Mouse (Mus musculus): ENCODE measurements around the gene Abca2. TPM values are rescaled to one million over a fixed set of nuclear protein-coding genes. Genes with fewer than 3 reads are reported as not detected.
A peak's percentile ranks its signal among the peaks of the same experiment; 100 is the strongest.

Gene Abca2
- polyA plus RNA-seq, 1 experiment = 0.11 TPM

DNA sequence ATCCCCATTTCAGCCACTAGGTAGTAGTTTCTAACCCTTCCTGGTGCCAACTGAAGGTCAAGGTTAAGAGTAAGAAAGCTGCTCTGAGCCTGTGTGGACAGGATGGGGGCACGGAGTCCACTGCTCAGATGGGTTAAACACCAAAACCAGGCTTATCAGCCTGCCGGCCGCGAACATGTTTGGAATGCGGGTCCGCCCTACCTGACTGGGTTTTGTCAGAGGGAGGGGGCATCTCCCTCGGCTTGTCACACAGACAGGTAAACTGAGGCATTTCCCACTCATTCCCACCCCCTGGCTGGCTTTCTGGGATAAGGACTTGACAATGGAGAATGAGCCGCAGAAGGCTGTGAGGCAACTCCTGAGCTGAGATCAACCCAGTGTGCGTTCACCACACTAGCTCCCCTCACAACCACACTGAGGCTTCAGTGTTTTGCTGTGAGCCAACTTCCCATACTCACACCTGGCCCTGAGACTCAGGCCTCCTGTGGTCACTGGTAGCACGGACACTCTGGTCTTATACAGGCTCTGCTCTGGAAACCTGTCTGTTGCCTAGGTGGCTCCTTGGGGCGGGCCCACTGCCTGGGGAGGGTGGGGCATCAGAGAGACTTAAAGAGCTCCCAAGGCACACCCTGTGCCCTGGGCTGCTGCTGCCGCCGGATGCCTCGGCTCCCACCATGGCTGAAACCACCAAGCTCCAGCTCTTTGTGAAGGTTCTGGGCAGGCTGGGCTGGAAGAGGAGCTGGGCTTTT is 27.9 kb downstream of the Abca2 start, which contains the start of gene Clic3:
Clic3 (plus strand) TSS at position 634 of the 749 bp plus-strand sequence.
- TF ChIP-seq TAL1 (IDR thresholded peaks at IDR 0.05; ENCODE audit: low read length) = no peak
- no peaks in the 10 kb centered on the region for H3K9me3 ChIP-seq (ENCODE audit: control insufficient read depth, low read length)
- H3K27me3 ChIP-seq (ENCODE audit: control insufficient read depth) = no peaks in the 10 kb centered on the region
- peaks cover 18% of the 10 kb centered on the region for H3K36me3 ChIP-seq (ENCODE audit: control insufficient read depth)
- no peak within 1 kb of the TSS for H3K4me3 ChIP-seq (replicated peaks)
- H3K4me1 ChIP-seq (ENCODE audit: control insufficient read depth) = peaks cover 44% of the 10 kb centered on the region

DNA sequence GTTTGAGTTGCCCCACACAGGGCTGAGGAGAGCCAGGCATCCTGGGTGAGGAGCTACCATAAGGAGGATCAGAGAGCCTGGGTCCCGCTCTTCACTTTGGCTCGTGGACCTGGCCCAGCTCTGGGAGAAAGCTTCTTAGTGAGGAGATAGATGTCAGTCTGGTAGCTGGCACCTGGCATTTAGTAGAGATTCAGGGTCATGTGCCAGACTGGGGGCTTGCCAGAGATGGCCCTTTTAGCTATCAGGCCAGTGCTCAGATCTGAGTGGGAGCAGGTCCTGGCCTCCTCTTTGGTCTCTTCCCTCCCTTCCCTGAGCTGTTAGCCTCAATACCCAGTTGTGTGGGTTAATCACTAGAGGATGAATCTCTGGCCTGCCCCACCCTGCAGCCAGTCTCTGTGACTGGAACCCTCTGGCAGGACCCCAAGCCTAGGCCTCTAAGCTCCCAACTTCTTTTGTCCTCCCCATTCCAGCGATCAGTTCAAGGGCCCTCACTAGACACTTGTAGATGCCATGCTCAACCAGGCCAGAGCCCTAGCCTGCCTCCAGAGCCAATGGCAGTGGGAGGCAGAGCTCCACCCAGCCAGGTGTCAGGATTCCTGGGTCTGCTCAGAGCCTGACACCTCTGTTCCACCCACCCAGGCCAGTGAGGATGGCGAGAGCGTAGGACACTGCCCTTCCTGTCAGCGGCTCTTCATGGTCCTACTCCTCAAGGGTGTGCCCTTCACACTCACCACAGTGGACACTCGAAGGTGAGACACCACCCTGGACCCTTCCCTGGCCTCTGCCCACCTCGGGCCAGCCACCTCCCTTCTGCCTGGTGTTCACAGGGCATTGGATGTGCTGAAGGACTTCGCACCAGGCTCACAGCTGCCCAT is 28.8 kb downstream of the Abca2 start:
- Histone ChIP-seq H3K4me3 (replicated peaks) (no peak overlapping the region), H3K36me3 (ENCODE audit: control insufficient read depth) (peaks cover 18% of the 10 kb centered on the region), H3K27me3 (ENCODE audit: control insufficient read depth) (no peaks in the 10 kb centered on the region), H3K9me3 (ENCODE audit: control insufficient read depth, low read length) (no peaks in the 10 kb centered on the region), H3K4me1 (ENCODE audit: control insufficient read depth) (peaks cover 46% of the 10 kb centered on the region)
- TF ChIP-seq TAL1 (IDR thresholded peaks at IDR 0.05; ENCODE audit: low read length) (no peak), GATA1 (IDR thresholded peaks at IDR 0.05; ENCODE audit: low read length) (no peak)

DNA sequence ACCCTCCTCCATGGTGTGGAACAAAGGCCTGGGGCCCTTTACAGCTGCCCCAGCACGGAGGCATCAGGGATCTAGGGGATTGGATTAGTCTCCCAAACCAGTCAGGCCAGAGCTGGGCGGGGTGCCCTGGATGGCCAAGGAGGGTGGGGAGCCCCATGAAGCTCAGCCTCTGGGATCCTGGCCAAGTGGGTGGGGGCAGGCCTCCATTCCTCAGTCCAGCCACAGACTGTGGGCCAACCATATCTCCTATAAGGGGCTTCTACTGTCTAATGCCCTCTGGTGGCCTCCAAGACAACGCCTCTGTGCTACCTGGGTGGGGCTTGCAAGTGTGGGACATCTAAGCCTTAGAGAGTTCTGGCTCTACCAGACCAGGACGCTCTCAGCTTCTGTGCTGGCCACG is 30.4 kb downstream of the Abca2 start:
- TF ChIP-seq TAL1 (IDR thresholded peaks at IDR 0.05; ENCODE audit: low read length) (no peak), GATA1 (IDR thresholded peaks at IDR 0.05; ENCODE audit: low read length) (no peak)
- Histone ChIP-seq H3K4me3 (replicated peaks) (no peak overlapping the region), H3K9me3 (ENCODE audit: control insufficient read depth, low read length) (no peaks in the 10 kb centered on the region), H3K27me3 (ENCODE audit: control insufficient read depth) (no peaks in the 10 kb centered on the region), H3K36me3 (ENCODE audit: control insufficient read depth) (peaks cover 18% of the 10 kb centered on the region), H3K4me1 (ENCODE audit: control insufficient read depth) (peaks cover 46% of the 10 kb centered on the region)

DNA sequence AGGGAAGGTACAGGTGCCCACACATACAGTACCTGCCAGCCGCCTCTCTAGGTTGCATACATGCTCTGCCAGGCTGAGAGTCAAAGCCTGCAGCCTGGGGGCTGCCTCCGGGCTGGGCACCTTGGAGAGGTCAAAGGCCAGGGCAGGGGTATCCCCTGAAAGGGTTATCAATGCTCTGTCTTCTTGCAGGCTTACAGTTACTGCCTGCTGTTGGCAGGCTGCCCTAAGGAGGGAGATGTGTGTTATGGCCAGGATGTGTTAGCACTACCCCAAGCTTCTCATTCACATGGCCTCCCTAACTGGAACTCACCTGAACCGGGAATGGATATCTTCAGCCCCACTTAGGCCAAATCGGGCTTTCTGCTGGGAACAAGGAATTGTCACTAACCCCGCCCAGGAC is 31.6 kb downstream of the Abca2 start:
- H3K9me3 ChIP-seq (ENCODE audit: control insufficient read depth, low read length) = no peaks in the 10 kb centered on the region
- peaks cover 46% of the 10 kb centered on the region for H3K4me1 ChIP-seq (ENCODE audit: control insufficient read depth)
- H3K27me3 ChIP-seq (ENCODE audit: control insufficient read depth) = no peaks in the 10 kb centered on the region
- TF ChIP-seq GATA1 (IDR thresholded peaks at IDR 0.05; ENCODE audit: low read length) (no peak), TAL1 (IDR thresholded peaks at IDR 0.05; ENCODE audit: low read length) (no peak)
- H3K36me3 ChIP-seq (ENCODE audit: control insufficient read depth) = peaks cover 18% of the 10 kb centered on the region
- H3K4me3 ChIP-seq (replicated peaks) = peak overlapping the region; percentile 72

DNA sequence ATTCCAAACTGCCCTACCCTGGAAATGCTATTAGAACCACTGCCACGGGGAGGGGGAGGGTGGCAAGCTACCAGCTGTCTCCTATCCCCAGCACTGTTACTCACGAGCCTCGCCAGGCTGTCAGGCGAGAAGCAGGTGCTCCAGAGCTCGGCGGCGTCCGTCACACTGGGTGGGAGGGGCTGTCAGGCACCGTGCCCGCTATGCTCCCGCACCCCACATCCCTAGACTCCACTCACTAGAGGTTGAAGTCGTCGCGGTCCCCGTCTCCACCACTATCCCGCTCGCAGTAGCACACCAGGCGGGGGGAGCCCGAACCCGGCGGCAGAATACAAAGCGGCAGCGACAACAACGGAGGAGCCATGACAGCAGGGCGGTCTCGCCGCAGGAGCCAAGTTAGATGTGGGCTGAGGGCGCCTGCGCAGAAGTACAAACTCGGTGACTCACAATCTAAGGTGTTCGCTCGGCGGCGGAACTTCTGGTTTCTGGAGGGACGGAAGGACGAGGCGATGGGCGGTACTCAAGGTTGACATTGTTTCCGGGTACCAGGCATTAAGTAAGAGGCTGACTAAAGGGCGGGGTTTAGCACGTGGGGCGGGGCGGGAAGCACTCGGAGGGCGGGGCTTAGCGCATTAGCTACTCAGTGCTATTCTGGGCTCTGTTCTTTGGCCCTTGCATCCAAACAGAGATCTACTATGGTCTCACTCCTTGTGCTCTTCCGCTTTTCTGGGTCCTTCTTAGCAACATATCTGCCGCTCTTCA is 32.2 kb downstream of the Abca2 start, which contains the start of gene Paxx:
Paxx (minus strand) TSS at position 544 of the 759 bp plus-strand sequence.
- Histone ChIP-seq H3K9me3 (ENCODE audit: control insufficient read depth, low read length) (no peaks in the 10 kb centered on the region), H3K4me1 (ENCODE audit: control insufficient read depth) (peaks cover 49% of the 10 kb centered on the region)
- no peak for TF ChIP-seq GATA1 (IDR thresholded peaks at IDR 0.05; ENCODE audit: low read length)
- no peak for TF ChIP-seq TAL1 (IDR thresholded peaks at IDR 0.05; ENCODE audit: low read length)

DNA sequence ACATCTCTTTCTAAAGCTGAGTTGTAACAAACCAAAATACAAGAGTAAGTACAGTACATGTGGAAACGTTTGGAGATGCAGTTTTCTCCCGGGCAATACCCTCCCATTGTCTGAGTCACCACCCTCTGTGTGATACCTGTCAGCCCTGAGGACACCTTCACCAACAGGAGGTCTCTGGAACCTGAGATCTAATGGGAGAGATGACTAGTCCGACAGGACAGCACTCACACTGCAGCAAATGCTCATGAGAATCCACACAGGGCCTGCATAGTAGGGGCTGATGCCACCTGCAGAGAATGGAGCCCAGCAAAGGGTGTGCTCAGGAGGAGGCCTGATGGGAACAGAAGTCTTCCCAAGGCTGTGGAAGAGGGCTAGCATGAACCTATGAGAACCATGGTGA is 32.9 kb downstream of the Abca2 start:
- Histone ChIP-seq H3K4me1 (ENCODE audit: control insufficient read depth) (peaks cover 46% of the 10 kb centered on the region), H3K36me3 (ENCODE audit: control insufficient read depth) (peaks cover 18% of the 10 kb centered on the region), H3K9me3 (ENCODE audit: control insufficient read depth, low read length) (no peaks in the 10 kb centered on the region), H3K27me3 (ENCODE audit: control insufficient read depth) (no peaks in the 10 kb centered on the region), H3K4me3 (replicated peaks) (peak overlapping the region; percentile 72)
- TF ChIP-seq GATA1 (IDR thresholded peaks at IDR 0.05; ENCODE audit: low read length) = no peak

More for the DNA sequence above, 32.2 kb downstream of the Abca2 start, which contains the start of gene Paxx:
- Histone ChIP-seq H3K27me3 (ENCODE audit: control insufficient read depth) (no peaks in the 10 kb centered on the region), H3K4me3 (replicated peaks) (peak within 1 kb of the TSS; percentile 72), H3K36me3 (ENCODE audit: control insufficient read depth) (peaks cover 18% of the 10 kb centered on the region)

DNA sequence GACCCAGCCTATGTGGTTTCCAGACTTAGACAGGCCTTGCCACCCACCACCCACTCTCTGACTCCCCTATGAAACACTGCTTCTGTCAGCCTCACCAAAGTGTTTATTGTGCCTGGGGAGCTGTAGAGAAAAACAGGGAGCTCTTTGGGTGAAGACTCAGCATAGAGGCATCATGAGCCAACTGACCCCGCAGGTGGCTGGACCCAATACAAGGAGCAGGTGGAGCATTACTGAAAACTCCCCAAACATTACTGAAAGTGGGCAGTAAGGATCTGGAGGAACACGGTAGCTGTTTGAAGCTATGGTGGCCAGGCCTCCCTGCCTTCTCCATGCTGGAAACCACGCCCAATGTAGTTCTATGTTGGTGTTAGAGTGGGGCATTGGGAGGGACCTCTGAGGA is 35.1 kb downstream of the Abca2 start:
- no peak overlapping the region for H3K4me3 ChIP-seq (replicated peaks)
- H3K27me3 ChIP-seq (ENCODE audit: control insufficient read depth) = no peaks in the 10 kb centered on the region
- TF ChIP-seq GATA1 (IDR thresholded peaks at IDR 0.05; ENCODE audit: low read length) (no peak), TAL1 (IDR thresholded peaks at IDR 0.05; ENCODE audit: low read length) (no peak)
- peaks cover 6% of the 10 kb centered on the region for H3K36me3 ChIP-seq (ENCODE audit: control insufficient read depth)
- H3K9me3 ChIP-seq (ENCODE audit: control insufficient read depth, low read length) = no peaks in the 10 kb centered on the region
- H3K4me1 ChIP-seq (ENCODE audit: control insufficient read depth) = peaks cover 33% of the 10 kb centered on the region

DNA sequence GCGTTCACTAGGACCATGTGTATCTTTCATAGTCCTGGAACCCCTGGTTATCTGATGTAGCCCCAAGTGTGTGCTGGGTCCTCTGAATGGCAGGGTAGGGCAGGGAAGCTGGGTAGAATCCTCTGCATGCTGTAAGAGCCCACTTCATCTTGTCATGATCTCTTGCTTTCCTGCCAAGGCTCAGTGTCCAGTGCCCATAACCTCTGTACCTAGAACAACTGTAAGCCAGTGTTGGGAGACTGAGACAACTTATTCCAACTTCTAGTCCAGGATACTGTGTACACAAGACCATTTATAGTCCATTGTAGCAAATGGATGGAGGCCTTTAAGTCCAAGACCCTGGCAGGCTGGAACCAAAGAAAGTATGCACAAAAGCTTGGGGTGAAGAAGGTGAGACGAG is 36.8 kb downstream of the Abca2 start:
- TF ChIP-seq GATA1 (IDR thresholded peaks at IDR 0.05; ENCODE audit: low read length) (no peak), TAL1 (IDR thresholded peaks at IDR 0.05; ENCODE audit: low read length) (no peak)
- no peaks in the 10 kb centered on the region for H3K27me3 ChIP-seq (ENCODE audit: control insufficient read depth)
- H3K4me3 ChIP-seq (replicated peaks) = no peak overlapping the region
- no peaks in the 10 kb centered on the region for H3K36me3 ChIP-seq (ENCODE audit: control insufficient read depth)
- peaks cover 16% of the 10 kb centered on the region for H3K4me1 ChIP-seq (ENCODE audit: control insufficient read depth)
- no peaks in the 10 kb centered on the region for H3K9me3 ChIP-seq (ENCODE audit: control insufficient read depth, low read length)

All from erythroblast, embryonic 14.5 days (primary cell).